Mouse (Mus musculus) frontal cortex, postnatal 36 days (tissue): ENCODE measurements at regions not wholly inside any gene's neighbourhood (a gene's known extent, or its start where the extent isn't known, plus 50 kb on each side); places are given as distances from the start of the nearest gene placed in this dataset.

Experiments
- DNase-seq, 2 experiments: peaks; one replicate each; pipeline ENCODE4 v3.0.0; 2022; ENCODE audit warnings: low spot score in 2 of 2

GRCm38 (mm10) chrX:21828975-21829374 lies 84.1 kb upstream of the Gm28269 start:
- peak; percentile 5 to 17 for DNase-seq

- DNase-seq: no peak
Observed at GRCm38 (mm10) chrX:21809212-21809611, 64.3 kb upstream of the Gm28269 start.

- DNase-seq: no peak
Observed at GRCm38 (mm10) chrX:21801834-21802233, 56.9 kb upstream of the Gm28269 start.
